Mouse (Mus musculus): ENCODE results near the gene Wfdc13.

Wfdc13 gene

GRCm38 (mm10) chr2:164723276-164723675 is 38.4 kb downstream of the Wfdc13 start:
- DNase-seq, result no peak

- no peak for DNase-seq
Measured at GRCm38 (mm10) chr2:164725895-164726619, 41.1 kb downstream of the Wfdc13 start.

GRCm38 (mm10) chr2:164731719-164732118 is 46.8 kb downstream of the Wfdc13 start:
- no peak for DNase-seq

- DNase-seq, result no peak
Measured at GRCm38 (mm10) chr2:164733259-164733658, 48.4 kb downstream of the Wfdc13 start.

- DNase-seq, result no peak
Measured at GRCm38 (mm10) chr2:164734839-164735238, 49.9 kb downstream of the Wfdc13 start.

- no peak for DNase-seq
Measured at GRCm38 (mm10) chr2:164735446-164735845, 50.5 kb downstream of the Wfdc13 start.
